Mouse (Mus musculus): ENCODE measurements at regions not wholly inside any gene's neighbourhood (a gene's known extent, or its start where the extent isn't known, plus 50 kb on each side); places are given as distances from the start of the nearest gene placed in this dataset.

DNA sequence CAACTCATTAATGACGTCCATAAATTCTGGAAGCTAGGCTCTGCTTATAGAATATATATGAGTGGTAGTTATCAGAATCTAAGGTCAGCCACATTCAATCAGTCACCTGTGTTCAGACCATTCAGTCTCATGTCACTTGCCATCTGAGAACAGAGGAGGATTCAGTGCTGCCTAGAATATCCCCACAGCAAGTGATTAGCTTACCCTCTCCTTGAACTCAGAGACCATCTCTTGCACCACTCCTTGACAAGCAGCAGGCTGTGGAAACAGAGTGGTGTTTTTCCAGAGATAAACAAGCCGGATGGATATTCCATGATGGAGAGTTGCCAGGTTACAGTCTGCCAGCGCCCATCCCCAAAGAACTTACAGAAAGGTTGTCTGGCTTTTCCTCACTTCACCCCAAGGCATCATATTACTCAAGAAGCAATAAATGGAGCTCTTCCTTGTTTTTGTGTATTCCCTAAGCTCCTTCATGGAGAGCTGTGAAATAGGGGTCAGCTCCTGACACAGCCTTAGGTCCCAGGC is 291.9 kb upstream of the Thbs1 start:
- DNase-seq (ENCODE audit: low spot score) = no peak

DNA sequence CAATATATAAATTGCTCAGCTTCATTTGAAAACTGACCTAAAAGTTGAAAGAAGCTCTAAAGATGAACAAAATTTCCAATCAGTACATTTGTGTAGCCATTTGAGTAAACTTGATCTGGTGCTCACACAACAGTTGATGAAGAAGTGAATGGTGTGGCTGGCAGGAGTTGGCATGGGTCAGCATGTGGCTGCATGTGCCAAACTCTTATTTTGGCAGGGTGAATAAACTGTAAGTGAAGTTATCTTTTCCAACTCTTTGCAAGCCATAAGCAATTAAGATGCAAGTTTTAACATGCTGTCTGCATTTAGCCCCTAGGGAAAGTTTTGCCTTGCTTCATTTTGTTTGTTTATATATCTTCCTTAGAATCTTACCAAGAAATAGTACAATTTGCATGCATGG is 291.0 kb upstream of the Thbs1 start:
- no peak for DNase-seq (ENCODE audit: low spot score)

DNA sequence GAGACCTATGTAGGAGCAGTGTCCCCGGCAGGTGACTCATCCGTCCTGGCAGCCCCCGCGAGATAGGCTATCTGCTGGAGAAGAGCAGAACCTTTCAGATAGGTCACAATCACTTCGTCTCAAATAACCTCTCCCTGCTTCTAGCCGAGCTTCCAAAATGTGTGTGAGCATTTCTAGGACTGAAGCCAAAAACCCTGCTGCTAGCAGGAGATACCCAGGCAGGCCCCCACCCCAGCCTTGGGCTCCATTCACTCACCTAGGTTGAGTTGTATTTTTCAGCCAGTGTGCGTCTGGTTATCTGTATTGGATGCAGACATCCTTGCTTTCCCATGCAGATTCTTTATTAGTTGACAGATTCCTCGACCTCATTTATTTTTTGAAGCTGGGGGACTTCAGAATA is 286.6 kb upstream of the Thbs1 start:
- no peak for DNase-seq (ENCODE audit: low spot score)

DNA sequence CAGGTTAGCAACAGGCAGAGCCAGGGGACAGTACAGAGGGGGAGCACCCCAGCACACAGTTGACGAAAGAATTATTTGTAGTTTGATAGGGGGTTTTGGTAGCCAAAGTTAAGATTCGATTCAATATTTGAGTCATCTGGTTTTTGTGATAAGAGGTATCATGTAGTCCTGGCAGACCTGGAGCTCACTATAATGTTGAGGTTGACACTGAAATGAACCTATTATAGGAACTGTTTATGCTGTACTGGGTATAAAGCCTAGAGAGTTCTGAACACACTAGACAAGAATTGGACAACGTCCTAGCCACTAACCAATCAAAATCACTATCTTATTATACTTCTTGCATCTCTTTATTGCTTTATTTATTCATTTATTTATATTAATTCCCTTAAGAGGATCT is 284.4 kb upstream of the Thbs1 start:
- DNase-seq (ENCODE audit: low spot score) = no peak

DNA sequence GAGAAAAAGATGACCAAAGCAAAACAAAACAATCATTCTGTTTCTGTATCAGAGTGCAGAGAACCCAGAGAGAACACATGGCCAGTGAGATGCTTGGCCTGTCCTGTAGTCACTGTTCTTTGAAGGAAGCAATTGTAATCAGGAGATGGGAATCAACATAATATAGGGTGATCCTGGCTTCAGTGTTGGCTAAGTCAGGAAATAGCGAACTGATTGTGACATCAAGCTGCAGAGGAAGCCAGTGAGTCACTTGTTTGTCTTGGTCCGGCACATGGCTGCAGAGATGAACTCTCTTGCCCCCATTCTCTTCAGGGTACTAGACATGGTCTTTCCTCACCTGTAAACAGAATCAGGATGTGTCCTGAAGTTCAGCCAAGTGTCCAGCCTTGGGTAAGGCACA is 273.3 kb upstream of the Thbs1 start:
- no peak for DNase-seq (ENCODE audit: low spot score)

DNA sequence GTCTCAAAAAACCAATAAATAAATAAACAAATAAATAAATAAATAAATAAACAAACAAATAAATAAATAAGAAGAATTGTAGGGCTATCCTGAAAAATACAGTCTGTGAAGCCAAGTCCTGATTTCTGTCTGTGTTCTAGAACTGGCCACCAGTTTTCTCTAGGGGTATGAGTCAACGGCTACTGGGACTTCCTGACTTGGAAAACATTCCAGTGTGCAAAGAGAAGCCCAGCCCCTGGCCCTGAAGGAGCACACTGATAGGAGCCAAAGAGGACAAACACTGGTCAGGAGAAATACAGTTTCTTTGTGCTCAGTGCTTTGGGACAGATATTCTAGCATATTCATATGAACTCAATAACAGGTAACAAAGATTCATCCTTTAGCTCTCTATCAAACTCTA is 271.3 kb upstream of the Thbs1 start:
- DNase-seq (ENCODE audit: low spot score) = no peak

DNA sequence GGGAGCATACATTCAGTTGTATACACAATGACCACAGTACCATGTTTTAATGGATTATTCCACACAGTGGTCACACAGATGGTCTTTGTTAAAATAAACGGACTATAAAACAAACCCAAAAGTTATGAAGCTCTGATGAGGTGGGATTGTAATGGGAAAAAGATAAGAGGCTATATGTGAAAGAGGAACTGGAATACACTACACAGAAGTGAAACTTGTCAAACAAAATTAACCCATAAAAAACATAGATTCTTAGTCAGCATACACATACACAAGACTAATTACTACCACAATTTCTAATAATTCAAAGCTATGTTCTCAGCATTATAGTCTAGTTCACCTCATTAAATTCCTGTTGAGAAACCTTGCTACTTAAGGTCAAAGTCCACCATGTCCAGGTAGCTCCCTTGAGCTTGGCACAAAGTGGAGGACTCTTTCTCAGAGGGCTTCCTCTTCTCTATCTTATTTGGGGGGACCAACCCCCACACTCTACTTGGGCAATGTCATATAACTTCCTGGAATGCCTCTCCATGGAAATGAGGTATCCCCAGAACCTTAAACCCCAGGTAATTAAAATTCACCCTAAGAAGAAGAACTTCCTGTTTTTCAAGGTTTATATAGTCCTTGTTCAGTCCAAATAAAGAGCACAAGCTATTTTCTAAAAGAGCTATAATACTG is 269.2 kb upstream of the Thbs1 start:
- no peak for DNase-seq (ENCODE audit: low spot score)

DNA sequence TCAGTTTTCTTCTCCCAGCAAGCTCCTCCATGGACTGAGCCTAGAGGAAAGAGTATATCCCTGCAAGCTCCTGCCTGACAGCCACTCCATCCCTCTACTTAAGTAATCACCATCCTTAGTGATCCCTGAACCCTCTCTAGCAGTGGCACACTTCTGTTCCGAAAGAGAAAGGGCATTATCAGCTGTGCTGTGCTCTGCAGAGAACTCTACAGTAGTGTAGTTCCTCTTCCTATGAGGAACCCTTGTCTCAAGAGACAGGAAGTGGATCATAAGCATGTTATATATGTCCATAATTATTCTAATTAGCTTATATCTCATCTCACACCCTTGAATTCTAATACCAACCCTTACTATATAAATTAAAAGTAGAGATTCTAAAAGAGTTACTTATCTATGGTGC is 259.2 kb upstream of the Thbs1 start:
- no peak for DNase-seq (ENCODE audit: low spot score)

DNA sequence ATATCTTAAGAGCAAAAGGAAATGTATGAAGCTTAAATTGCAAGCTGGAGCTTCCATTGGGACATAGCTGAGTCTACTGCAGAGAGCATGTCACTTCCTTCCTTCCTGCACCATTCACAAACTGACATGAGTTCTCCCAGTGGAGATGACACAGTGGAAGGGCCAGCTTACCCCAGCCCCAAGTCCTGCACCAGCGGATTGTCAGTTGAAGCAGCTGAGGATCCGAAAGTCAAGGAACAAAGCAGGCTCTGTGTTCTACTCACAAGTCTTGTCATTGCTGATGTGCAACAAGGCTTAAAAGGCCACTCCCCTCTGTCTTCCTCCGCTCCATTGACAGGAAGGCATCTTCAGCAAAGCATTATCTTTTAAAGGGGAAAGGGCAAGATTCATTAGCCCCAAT is 249.4 kb upstream of the Thbs1 start:
- peak; percentile 32 for DNase-seq (ENCODE audit: low spot score)

DNA sequence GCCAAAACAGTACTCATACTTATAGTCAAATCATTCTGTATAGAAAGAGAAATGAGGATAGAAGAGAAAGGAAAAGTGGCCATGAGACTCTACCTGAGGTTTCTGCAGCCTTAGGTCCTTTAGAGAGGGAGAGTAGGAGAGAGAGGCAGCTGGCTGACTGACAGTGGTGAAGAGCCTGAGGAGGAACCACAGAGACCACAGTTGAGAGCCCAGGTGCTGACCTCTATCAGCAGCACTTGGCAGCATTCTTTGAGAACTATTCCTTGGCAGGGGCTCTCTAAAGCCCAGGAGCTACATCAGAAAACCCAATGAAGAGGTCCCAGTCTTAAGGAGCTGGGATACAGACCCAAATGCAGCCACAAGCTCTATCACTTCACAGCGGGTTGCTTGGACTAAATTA is 246.6 kb upstream of the Thbs1 start:
- DNase-seq (ENCODE audit: low spot score) = no peak

DNA sequence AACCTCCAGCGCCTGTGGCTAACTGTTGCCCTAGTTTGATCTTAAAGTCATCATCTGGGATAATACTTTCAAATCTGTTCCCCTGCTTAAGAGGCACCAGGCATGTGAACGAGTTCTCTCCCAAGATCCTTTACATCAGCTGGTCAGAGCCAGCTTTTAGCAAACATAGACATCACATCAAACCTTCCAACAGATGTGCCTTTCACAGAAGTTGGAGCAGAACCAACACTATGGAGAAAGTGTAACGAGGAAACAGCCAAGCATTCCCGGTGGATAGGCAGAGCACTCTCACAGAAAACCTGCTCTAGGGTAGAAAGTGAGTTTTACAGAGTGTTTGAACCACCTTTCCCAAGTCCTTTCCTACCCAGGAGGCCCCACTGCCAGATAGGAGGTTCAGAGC is 244.7 kb upstream of the Thbs1 start:
- no peak for DNase-seq (ENCODE audit: low spot score)

DNA sequence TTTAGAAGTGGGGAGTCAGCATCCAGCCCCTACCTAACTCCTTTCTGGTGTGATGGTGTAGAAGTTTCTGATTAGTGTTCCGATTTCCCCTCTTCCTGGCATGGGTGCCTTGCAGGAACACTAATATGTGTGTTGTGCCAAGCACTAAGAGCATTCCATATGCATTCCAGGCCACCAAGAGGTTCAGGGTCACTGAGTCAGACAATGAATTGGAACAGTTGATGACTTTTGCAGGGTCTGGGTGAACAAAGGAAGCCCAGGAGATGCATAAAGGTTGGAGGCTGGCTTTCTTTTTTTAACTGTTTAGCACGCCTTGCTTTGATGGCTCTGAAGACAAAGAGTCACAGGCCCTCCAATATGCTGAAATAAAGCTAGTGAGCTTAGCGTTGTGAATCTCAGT is 244.3 kb upstream of the Thbs1 start:
- DNase-seq (ENCODE audit: low spot score) = no peak

DNA sequence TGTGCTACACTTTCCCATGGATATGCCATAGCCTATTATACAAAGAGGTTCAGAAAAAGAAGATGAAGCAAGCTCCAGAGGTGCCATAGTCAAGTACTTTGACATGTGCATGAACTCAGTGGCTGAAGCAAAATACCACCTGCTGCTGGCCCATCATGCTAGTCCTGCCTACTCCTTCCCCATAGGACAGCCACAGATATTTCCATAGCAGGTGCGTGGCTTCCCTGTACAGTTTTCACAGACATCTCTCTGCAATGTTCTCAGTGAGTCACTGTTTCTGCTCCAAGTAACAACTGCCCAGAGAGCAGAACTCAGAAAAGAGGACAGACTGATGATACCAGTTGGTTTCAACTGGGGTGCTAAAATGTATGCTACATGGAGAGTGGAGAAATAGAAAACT is 242.8 kb upstream of the Thbs1 start:
- DNase-seq (ENCODE audit: low spot score) = no peak

DNA sequence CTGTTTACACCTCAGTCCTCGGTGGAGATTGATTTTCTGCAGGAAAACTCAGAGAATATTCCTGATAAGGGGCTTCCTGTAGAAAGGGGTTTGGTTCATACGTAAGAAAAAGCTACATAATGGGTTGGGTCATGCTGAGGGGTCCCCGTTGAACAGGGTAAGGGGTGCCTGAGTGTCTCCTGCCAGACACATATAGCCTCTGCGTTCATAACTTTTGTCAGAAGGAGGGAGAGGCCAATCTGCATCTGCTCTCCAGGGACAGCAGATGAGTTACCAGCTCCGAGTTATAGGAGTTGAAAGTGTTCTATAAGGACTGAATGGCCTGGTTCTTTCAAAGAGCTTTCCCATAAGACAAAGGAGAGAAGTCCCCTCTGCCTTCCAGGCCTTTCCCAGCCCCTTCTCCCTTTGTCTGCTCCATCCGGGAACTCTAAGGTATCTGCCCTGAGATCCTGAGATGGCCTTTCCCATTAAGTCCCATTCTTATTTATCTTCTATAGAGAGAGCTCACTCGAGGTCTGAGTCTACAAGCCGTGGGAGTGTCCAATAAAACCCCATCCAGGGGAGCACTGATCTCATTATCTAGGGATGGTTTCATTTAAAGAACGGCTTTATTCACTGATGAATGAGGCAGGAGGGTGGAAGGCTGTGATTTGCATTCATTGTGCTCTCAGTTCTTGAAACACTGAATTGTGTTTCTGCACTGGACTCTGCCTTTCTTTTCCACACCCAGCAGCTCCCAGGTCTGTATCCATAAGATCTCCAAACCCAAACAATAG is 240.0 kb upstream of the Thbs1 start:
- DNase-seq (ENCODE audit: low spot score) = peak; percentile 26

DNA sequence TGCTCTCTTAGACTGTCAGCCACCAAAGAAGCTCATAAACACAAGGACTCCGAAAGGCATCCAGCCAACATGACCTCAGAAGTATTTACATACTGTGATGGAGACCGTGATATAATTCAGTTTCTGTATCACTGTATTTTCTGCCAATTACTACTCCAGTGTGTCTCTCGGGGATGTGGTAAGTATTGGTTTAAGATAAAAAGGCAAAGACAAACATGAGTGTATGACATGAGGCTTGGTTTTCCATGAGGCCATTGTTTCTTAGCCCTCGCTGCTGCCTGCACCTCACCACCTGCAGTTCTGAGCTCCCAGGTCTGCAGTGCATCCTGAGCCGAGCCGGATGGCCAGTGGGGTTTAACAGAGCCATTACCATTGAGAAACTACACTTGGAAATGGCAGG is 233.9 kb upstream of the Thbs1 start:
- DNase-seq (ENCODE audit: low spot score) = no peak

DNA sequence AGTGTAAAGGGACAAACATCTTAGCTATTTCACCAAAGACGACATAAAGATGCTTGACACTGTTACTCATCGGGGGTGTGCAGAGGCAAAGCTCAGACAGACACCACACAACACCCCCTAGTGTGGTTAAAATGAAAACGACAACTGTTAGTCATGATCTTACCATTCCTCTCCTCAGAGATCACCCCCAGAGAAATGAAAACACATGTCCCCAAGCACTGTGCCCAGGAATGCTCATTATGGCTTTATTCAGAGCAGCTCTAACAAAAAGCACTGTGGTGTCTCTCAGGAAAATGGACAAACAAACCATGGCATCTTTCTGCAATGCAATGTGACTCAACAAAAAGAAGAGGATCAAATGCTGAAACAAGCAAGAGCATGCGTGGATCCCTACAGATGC is 229.5 kb upstream of the Thbs1 start:
- no peak for DNase-seq (ENCODE audit: low spot score)

DNA sequence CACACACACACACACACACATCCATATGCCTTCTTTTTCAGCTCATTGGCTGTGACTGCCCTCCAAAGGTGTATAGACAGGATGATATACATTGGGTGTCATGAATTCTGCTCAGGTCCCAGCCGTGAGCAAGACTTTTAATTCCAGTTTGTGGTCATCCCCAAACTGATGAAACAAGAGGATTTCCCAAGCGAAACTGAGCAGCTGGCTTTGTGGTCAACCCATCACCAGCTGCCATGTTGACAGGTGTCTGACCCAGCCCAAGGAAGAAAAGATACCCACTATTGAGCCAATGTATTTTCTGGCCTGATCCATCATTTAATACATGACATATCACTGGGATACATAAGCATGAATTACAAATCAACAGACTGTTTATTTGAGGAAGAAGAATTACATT is 228.8 kb upstream of the Thbs1 start:
- DNase-seq (ENCODE audit: low spot score) = no peak

DNA sequence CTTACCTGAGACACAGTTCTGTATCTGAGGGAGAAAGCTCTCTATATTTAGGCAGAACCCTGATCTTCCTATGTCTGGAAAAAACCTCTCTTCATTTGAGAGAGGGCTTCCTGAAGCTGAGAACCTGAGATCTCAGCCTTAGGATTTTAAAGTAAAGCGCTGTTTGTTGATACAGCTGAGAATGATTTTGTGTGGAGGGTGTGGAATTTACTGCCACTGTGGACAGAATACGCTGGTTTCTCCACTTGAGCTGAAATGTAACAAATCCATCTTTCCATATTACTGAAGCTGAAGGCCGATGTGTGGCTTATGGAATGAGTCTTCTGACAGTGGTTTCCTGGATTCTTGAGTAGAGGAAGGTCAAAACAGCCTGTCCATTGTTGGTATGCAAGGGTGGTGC is 225.2 kb upstream of the Thbs1 start:
- DNase-seq (ENCODE audit: low spot score) = no peak

DNA sequence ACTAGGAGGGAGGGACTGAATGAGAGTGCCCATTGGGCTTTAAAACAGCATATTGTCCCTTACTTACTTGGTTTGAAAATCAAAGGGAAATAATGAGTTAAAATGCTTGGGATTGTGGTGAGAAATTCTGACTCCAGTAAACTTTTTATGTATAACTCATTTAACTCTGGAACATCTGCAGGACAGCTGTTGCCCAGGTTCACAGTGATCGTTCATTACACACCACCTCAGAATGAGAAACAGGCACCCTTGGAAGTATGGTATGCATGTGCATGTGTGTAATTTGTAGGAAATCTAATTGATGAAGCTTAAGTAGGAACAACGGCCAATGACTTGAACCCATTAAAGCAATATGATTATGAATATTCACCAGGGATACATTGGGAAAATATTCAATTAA is 210.4 kb upstream of the Thbs1 start:
- no peak for DNase-seq (ENCODE audit: low spot score)

DNA sequence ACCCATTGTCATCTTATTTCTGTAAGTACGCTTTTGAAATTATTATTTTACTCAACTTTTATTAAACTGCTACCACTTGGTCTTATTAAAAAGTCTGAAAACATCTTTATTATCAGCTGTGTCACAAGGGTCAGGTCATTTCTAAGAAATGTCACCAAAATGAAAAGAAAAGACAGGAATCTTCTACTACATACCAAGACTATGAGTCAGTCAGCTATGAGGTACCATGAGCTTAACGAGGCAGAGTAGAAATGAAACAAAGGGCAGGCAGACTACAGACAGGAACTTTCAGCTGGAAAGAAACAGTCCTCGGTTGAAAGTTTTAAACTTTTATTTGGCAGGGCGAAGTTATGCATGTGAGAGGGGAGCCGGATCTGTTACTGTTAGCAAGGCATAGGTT is 208.8 kb upstream of the Thbs1 start:
- no peak for DNase-seq (ENCODE audit: low spot score)

DNA sequence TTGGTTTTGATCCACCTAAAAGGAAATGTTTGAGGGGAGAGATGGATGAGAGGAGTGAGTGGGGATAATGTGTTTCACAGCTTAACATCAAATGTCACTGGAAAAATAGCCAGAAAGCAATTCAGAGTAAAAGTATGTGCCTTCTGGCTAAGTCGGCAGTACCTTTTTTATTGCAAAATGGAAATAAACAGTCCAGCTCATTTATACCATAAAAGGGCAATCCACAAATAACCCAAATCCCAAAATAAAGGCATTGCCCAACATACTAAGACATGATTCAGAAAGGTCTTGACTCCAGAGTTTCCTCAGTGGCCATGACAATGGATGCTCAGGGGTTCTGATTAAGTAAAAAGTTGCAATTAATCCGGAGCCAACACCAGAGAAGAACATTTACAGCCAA is 208.0 kb upstream of the Thbs1 start:
- no peak for DNase-seq (ENCODE audit: low spot score)

DNA sequence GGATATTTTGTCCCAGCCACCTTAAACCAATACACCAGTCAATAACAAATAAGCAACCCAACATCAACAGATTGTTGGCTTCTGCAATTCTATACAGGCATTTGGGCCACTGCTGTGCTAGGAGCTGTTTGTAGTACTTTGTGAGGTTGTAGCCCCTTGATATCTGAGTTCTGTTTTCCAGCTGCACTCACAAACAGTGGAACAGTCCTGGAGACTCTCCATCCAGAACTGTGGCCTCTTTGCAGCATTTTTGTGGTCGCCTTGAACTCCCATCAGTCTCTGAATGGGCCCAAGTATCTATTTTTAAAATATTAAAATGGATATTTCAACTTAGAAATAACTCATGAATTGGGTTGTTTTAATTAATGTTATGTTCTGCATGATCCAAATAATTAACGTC is 205.2 kb upstream of the Thbs1 start:
- DNase-seq (ENCODE audit: low spot score) = no peak

DNA sequence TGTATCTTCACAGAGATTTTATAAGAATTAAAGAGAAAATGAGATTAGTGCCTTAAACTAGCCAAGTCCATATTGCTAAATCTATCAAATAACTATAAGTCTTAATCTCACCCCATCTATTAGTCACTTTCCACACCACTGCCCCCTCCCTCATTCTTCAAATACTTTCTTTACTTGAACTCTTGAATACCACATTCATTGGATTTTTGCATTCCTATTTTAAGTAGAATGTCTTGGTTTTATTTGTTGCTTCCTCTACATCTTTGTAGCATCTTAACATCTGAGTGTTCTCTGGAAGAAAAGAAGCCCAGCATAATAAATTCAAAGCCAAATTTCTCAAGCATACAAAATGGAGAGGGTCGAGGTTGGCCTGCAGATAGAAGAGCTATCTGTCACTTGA is 200.9 kb upstream of the Thbs1 start:
- DNase-seq (ENCODE audit: low spot score) = no peak

DNA sequence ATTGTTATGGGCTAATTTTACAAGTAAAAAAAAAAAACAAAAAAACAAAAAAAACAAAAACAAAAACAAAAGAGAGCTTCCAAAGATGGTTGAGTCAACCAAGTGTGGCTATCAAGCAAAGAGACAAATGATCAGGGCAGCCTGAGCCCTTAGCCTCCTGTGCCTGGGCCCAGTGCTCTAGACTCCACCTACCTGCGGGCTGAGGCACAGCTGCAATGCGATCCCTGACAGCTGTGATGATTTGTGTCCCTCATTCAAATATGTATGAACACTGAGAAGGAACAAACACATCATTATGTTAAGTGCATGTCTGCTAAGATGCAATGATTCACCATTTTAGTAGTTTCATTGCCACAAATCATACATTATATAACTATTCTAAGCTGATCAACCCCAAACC is 199.0 kb upstream of the Thbs1 start:
- no peak for DNase-seq (ENCODE audit: low spot score)
